Mouse (Mus musculus): ENCODE measurements around the gene Pold1.

DNA sequence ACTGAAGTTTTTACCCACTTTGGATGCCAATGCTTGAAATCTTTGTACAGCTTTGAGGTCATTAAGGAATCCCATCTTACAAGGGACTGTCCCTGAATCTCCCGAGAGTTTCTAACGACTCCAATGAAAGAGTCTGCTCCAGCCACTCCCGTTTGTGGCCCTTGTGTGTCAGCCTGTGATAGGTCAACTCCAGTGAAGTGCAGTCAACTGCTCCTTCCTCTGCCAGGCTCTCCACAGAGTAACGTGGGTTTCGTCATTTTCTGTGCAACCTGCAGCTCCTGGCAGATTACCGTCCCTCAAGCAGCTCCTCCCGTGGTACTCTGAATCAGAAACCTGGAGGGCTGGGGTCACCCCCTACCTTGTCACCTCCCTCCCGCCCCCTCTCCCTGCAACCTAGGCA is 14.6 kb upstream of the Pold1 start:
- TF ChIP-seq CTCF (IDR thresholded peaks at IDR 0.05; ENCODE audit: insufficient read depth, low read depth, low read length) (no peak), POLR2A (IDR thresholded peaks at IDR 0.05; ENCODE audit: insufficient read depth, low read depth, low read length) (no peak)
